Mouse (Mus musculus): ENCODE data around the gene Sgcg.

DNA sequence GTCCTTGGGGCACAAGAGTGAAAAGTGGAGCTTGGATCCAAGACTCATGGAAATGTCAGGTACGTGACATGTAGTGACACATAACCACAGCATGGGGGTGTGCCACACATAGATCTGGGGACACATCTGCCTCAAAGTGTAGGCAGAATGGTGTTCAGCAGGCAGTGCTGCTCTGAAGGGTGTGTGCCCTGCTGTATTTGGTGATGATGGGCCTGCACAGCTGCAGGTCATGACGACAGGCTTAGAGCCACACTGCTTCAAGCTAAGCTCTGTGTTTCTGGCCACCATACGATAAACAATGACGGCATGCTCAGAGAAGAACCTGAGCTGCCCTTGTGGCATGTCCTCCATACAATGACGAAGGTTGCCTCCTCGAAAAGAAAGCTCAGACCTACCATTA is 41.5 kb upstream of the Sgcg start:
- TF ChIP-seq POLR2A (IDR thresholded peaks at IDR 0.05; ENCODE audit: borderline replicate concordance, control insufficient read depth, low read depth, low read length): no peak
- no peak for TF ChIP-seq CTCF (IDR thresholded peaks at IDR 0.05; ENCODE audit: control insufficient read depth, insufficient read depth, low read length)

All from bone marrow, adult 2 months (tissue).